Mouse (Mus musculus): ENCODE results near the gene Mgme1. TPM values are rescaled to one million over a fixed set of nuclear protein-coding genes. Genes with fewer than 3 reads are reported as not detected.

Mgme1 gene
- total and polyA plus RNA-seq, 3 experiments: 7.3 to 17.5 (median 16.4) TPM

GRCm38 (mm10) chr2:144248613-144249376 is 21.7 kb upstream of the Mgme1 start:
- WGBS: 53% methylated on average over 4 of the region's 4 CpGs
- H3K9ac ChIP-seq (ENCODE audit: low read depth, low read length): no peak overlapping the region
- peaks cover 9% of the 10 kb centered on the region for H3K36me3 ChIP-seq (ENCODE audit: control insufficient read depth, insufficient read depth, low read length)
- H3K27ac ChIP-seq: no peak overlapping the region
- no peaks in the 10 kb centered on the region for H3K79me2 ChIP-seq (replicated peaks; ENCODE audit: control insufficient read depth, insufficient read depth, low read length)
- TF ChIP-seq POLR2A (IDR thresholded peaks at IDR 0.05; ENCODE audit: insufficient read depth, low read depth, low read length) (no peak), CTCF (IDR thresholded peaks at IDR 0.05) (no peak), EP300 (IDR thresholded peaks at IDR 0.05; ENCODE audit: insufficient read depth, low read depth, low read length) (no peak)
- intact Hi-C loops (cut with DNase I): no loop called here
- no peaks in the 10 kb centered on the region for H3K27me3 ChIP-seq (ENCODE audit: control insufficient read depth, insufficient read depth, low read length)
- H3K4me3 ChIP-seq: no peak overlapping the region
- peaks cover 9% of the 10 kb centered on the region for H3K4me1 ChIP-seq (ENCODE audit: control insufficient read depth, insufficient read depth, low read length)
- DNase-seq: no peak

GRCm38 (mm10) chr2:144250111-144250510 is 20.4 kb upstream of the Mgme1 start:
- Histone ChIP-seq H3K4me1 (ENCODE audit: control insufficient read depth, insufficient read depth, low read length) (peaks cover 9% of the 10 kb centered on the region), H3K27me3 (ENCODE audit: control insufficient read depth, insufficient read depth, low read length) (no peaks in the 10 kb centered on the region), H3K36me3 (ENCODE audit: control insufficient read depth, insufficient read depth, low read length) (peaks cover 11% of the 10 kb centered on the region), H3K27ac (no peak overlapping the region), H3K79me2 (replicated peaks; ENCODE audit: control insufficient read depth, insufficient read depth, low read length) (no peaks in the 10 kb centered on the region), H3K4me3 (no peak overlapping the region), H3K9ac (ENCODE audit: low read depth, low read length) (no peak overlapping the region)
- TF ChIP-seq POLR2A (IDR thresholded peaks at IDR 0.05; ENCODE audit: insufficient read depth, low read depth, low read length) (no peak), CTCF (IDR thresholded peaks at IDR 0.05) (no peak), EP300 (IDR thresholded peaks at IDR 0.05; ENCODE audit: insufficient read depth, low read depth, low read length) (no peak)
- intact Hi-C loops (cut with DNase I): no loop called here
- no peak for DNase-seq

- Histone ChIP-seq H3K9ac (ENCODE audit: low read depth, low read length) (no peak overlapping the region), H3K79me2 (replicated peaks; ENCODE audit: control insufficient read depth, insufficient read depth, low read length) (peaks cover 4% of the 10 kb centered on the region; the same call in 1 of the 2 replicates), H3K27ac (no peak overlapping the region), H3K4me3 (no peak overlapping the region), H3K4me1 (ENCODE audit: control insufficient read depth, insufficient read depth, low read length) (no peaks in the 10 kb centered on the region; the same call in 1 of the 2 replicates), H3K36me3 (ENCODE audit: control insufficient read depth, insufficient read depth, low read length) (peaks cover 15% of the 10 kb centered on the region), H3K27me3 (ENCODE audit: control insufficient read depth, insufficient read depth, low read length) (no peaks in the 10 kb centered on the region)
- TF ChIP-seq POLR2A (IDR thresholded peaks at IDR 0.05; ENCODE audit: insufficient read depth, low read depth, low read length): no peak
- TF ChIP-seq CTCF (IDR thresholded peaks at IDR 0.05): no peak
- TF ChIP-seq EP300 (IDR thresholded peaks at IDR 0.05; ENCODE audit: insufficient read depth, low read depth, low read length): no peak
- 88% methylated on average over 2 of the region's 2 CpGs for WGBS
- intact Hi-C loops (cut with DNase I): no loop called here
- no peak for DNase-seq
Observed at GRCm38 (mm10) chr2:144262837-144263236, 7.6 kb upstream of the Mgme1 start.

- H3K36me3 ChIP-seq (ENCODE audit: control insufficient read depth, insufficient read depth, low read length): peaks cover 28% of the 10 kb centered on the region
- H3K27me3 ChIP-seq (ENCODE audit: control insufficient read depth, insufficient read depth, low read length): no peaks in the 10 kb centered on the region
- no peak overlapping the region for H3K9ac ChIP-seq (ENCODE audit: low read depth, low read length)
- intact Hi-C loops (cut with DNase I): no loop called here
- TF ChIP-seq CTCF (IDR thresholded peaks at IDR 0.05) (no peak), EP300 (IDR thresholded peaks at IDR 0.05; ENCODE audit: insufficient read depth, low read depth, low read length) (no peak), POLR2A (IDR thresholded peaks at IDR 0.05; ENCODE audit: insufficient read depth, low read depth, low read length) (no peak)
- no peak overlapping the region for H3K4me3 ChIP-seq
- no peak overlapping the region for H3K27ac ChIP-seq
- peaks cover 4% of the 10 kb centered on the region; the same call in 1 of the 2 replicates for H3K79me2 ChIP-seq (replicated peaks; ENCODE audit: control insufficient read depth, insufficient read depth, low read length)
- 49% methylated on average over 5 of the region's 5 CpGs for WGBS
- no peak for DNase-seq
- no peaks in the 10 kb centered on the region; the same call in 1 of the 2 replicates for H3K4me1 ChIP-seq (ENCODE audit: control insufficient read depth, insufficient read depth, low read length)
Observed at GRCm38 (mm10) chr2:144264398-144265119, 5.9 kb upstream of the Mgme1 start.

GRCm38 (mm10) chr2:144265120-144265488 is 5.4 kb upstream of the Mgme1 start:
- no peak overlapping the region for H3K27ac ChIP-seq
- TF ChIP-seq POLR2A (IDR thresholded peaks at IDR 0.05; ENCODE audit: insufficient read depth, low read depth, low read length) (no peak), EP300 (IDR thresholded peaks at IDR 0.05; ENCODE audit: insufficient read depth, low read depth, low read length) (no peak), CTCF (IDR thresholded peaks at IDR 0.05) (no peak)
- no peak overlapping the region for H3K4me3 ChIP-seq
- 71% methylated on average over 3 of the region's 3 CpGs for WGBS
- intact Hi-C loops (cut with DNase I): no loop called here
- H3K9ac ChIP-seq (ENCODE audit: low read depth, low read length): no peak overlapping the region
- DNase-seq: no peak
- H3K4me1 ChIP-seq (ENCODE audit: control insufficient read depth, insufficient read depth, low read length): no peaks in the 10 kb centered on the region; the same call in 1 of the 2 replicates
- H3K79me2 ChIP-seq (replicated peaks; ENCODE audit: control insufficient read depth, insufficient read depth, low read length): peaks cover 4% of the 10 kb centered on the region
- H3K27me3 ChIP-seq (ENCODE audit: control insufficient read depth, insufficient read depth, low read length): no peaks in the 10 kb centered on the region
- peaks cover 26% of the 10 kb centered on the region for H3K36me3 ChIP-seq (ENCODE audit: control insufficient read depth, insufficient read depth, low read length)

Data from heart, adult 2 months (tissue).